Mouse (Mus musculus) kidney, postnatal 0 days (tissue): ENCODE results near the gene Lsm7. TPM values are rescaled to one million over a fixed set of nuclear protein-coding genes. Genes with fewer than 3 reads are reported as not detected.
A peak's percentile ranks its signal among the peaks of the same experiment; 100 is the strongest.

Experiments
- ATAC-seq: fragments of 200-750 bp; cut with Nextera tagmentation; replicated peaks from 2 replicates; pipeline ENCODE4 v1.8.0; 2017; ENCODE audit warnings: low read depth, moderate number of reproducible peaks, moderate TSS enrichment, moderate library complexity; ENCODE audit not compliant: low FRiP score
- DNase-seq: peaks from one replicate; pipeline ENCODE4 v3.0.0-alpha.2; 2016; ENCODE audit warnings: low spot score
- H3K27ac ChIP-seq: fragments of 300-500 bp; sonication (generic); 2 replicates; pipeline ENCODE4 v1.5.1; 2014; ENCODE audit warnings: mild to moderate bottlenecking
- H3K27me3 ChIP-seq: fragments of 300-500 bp; sonication (generic); 2 replicates; pipeline ENCODE4 v1.6.1; 2014; ENCODE audit warnings: low read length, mixed read lengths; ENCODE audit not compliant: insufficient read depth
- H3K36me3 ChIP-seq: fragments of 300-500 bp; sonication (generic); 2 replicates; pipeline ENCODE4 v1.6.1; 2014; ENCODE audit warnings: low read length, mixed read lengths; ENCODE audit not compliant: insufficient read depth
- H3K4me1 ChIP-seq: fragments of 300-500 bp; sonication (generic); replicated peaks from 2 replicates; pipeline ENCODE4 v1.6.1; 2014; ENCODE audit warnings: antibody characterized with exemption, low read length, mixed read lengths; ENCODE audit not compliant: insufficient read depth
- H3K4me2 ChIP-seq: fragments of 300-500 bp; sonication (generic); 2 replicates; pipeline ENCODE4 v1.6.1; 2014; ENCODE audit warnings: mild to moderate bottlenecking, low read length, moderate library complexity, mixed read lengths
- H3K4me3 ChIP-seq: fragments of 300-500 bp; sonication (generic); replicated peaks from 2 replicates; pipeline ENCODE4 v1.5.1; 2014; ENCODE audit warnings: low read depth, low read length
- H3K9ac ChIP-seq: fragments of 300-500 bp; sonication (generic); 2 replicates; pipeline ENCODE4 v1.6.1; 2014; ENCODE audit warnings: low read depth, low read length
- H3K9me3 ChIP-seq: fragments of 300-500 bp; sonication (generic); replicated peaks from 2 replicates; pipeline ENCODE4 v1.6.1; 2016; ENCODE audit warnings: low read length, inconsistent platforms, mixed read lengths
- CTCF ChIP-seq: IDR thresholded peaks from 2 replicates; pipeline ENCODE4 v1.5.1; 2016; ENCODE audit warnings: antibody characterized with exemption, low read depth, mild to moderate bottlenecking, moderate library complexity
- WGBS: fragments of 180-500 bp; shearing (Covaris S2); extraction: QIAGEN DNeasy Blood & Tissue Kit; methylation state at CpG from one replicate; pipeline ENCODE4 v1.1.7; 2014; 5-methylcytosine and 5-hydroxymethylcytosine counted together
- polyA plus RNA-seq: library from polyadenylated mRNA; unstranded; fragments of >200 nt; fragmentation: Nextera tagmentation; extraction: Ambion mirVana; gene quantifications from 2 replicates; pipeline ENCODE4 v1.2.1, GENCODE M21; 2015

Gene Lsm7
- polyA plus RNA-seq, 1 experiment from 2014 or later, result 270 TPM

DNA sequence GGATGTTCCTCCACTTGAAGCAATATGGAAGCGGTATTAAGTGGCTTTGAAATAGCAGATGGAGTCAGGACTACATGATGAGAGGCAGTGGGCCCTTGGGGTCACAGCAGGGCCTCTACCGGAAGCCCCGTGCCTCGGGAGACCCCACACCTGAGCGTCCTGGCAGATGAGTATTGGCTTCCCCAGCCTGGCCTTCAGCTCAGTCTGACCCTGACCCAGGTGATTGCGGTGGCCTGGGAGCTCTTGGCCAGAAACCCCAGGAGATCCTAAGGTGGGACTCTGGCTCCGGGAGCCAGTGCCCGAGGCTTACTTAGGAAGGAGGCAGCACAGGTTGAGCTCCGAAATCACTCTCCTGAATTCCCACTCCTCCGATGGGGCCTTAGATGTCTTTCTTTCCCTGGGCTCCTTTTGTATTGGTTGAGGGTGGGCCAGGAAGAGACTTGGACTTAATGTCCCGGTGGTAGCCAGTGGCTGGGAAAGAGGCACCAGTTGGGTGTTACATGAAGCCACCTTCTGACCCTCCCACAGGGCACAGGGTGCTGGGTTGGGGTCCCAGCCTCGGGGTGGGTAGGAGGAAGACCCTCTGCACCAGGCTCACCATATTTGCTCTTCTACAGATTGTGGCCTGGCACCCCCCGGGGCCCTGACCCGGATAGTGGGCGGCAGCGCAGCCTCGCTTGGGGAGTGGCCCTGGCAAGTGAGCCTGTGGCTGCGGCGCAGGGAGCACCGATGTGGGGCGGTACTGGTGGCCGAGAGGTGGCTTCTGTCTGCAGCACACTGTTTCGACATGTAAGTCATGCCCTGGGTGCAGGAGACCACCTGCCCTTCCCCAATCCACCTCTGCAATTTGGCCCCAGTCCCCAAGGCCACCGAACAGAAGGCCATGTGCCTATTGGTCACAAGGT is 41.8 kb upstream of the Lsm7 start:
- 0 out of 2 replicates have a peak, but pooled peaks cover 3% of the 10 kb centered on the region for H3K36me3 ChIP-seq
- no peak overlapping the region for H3K4me2 ChIP-seq
- no peaks in the 10 kb centered on the region for H3K27me3 ChIP-seq
- H3K4me1 ChIP-seq, result peaks cover 7% of the 10 kb centered on the region; the same call in 1 of the 2 replicates
- no peak overlapping the region for H3K4me3 ChIP-seq
- H3K9me3 ChIP-seq, result no peaks in the 10 kb centered on the region
- H3K9ac ChIP-seq, result no peak overlapping the region
- 69% methylated on average over 24 of the region's 24 CpGs for WGBS
- no peak for TF ChIP-seq CTCF
- DNase-seq (no peak), ATAC-seq (no peak)
- H3K27ac ChIP-seq, result no peak overlapping the region

DNA sequence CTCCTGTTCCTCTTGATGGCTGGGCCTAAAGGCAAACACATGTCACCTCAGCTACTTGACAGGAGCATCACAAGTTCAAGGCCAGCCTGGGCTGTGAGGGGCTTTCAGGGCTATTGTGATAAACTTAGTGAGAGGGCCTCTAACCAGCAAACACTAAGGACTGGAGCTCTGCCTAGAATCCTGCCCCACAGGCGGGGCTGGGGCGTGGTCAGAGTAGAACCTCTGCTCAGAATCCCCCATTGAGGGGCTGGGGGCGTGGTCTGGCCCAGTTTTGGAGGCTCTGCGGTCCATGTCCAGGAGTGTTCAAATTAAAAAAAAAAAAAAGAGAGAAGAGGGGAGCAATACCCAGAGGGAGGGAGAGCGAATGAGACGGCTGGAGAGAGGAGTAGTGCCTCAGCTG is 40.7 kb upstream of the Lsm7 start:
- no peaks in the 10 kb centered on the region for H3K9me3 ChIP-seq
- H3K9ac ChIP-seq, result no peak overlapping the region
- DNase-seq, result no peak
- WGBS, result 83% methylated on average over 6 of the region's 6 CpGs
- H3K4me2 ChIP-seq, result no peak overlapping the region
- no peak overlapping the region for H3K4me3 ChIP-seq
- H3K27ac ChIP-seq, result no peak overlapping the region
- H3K36me3 ChIP-seq, result 0 out of 2 replicates have a peak, but pooled peaks cover 3% of the 10 kb centered on the region
- no peak for TF ChIP-seq CTCF
- H3K4me1 ChIP-seq, result peaks cover 7% of the 10 kb centered on the region; the same call in 1 of the 2 replicates
- no peak for ATAC-seq
- no peaks in the 10 kb centered on the region for H3K27me3 ChIP-seq

DNA sequence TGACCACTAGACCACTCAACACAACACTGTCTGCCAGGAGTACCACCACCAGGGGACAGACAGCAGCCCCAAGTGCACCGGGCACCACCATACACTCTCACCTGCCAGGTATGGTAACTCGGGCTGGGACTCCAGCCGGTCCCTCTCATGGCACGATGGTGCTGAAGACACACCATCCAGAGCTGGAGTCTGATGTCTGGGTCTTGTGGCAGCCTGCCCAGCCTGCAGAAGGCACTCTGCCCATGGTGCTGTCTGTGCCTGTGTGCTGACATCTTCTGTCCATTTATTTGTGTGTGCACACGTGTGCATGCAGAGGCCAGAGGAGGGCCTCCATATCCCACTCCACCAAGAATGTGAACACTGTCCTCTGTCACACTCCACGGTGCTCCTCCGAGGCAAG is 40.1 kb upstream of the Lsm7 start:
- Histone ChIP-seq H3K27ac (no peak overlapping the region), H3K4me3 (no peak overlapping the region), H3K9me3 (no peaks in the 10 kb centered on the region), H3K36me3 (0 out of 2 replicates have a peak, but pooled peaks cover 3% of the 10 kb centered on the region), H3K4me2 (no peak overlapping the region), H3K4me1 (peaks cover 7% of the 10 kb centered on the region; the same call in 1 of the 2 replicates), H3K27me3 (no peaks in the 10 kb centered on the region), H3K9ac (no peak overlapping the region)
- no peak for ATAC-seq
- TF ChIP-seq CTCF, result no peak
- 84% methylated on average over 7 of the region's 7 CpGs for WGBS
- no peak for DNase-seq

DNA sequence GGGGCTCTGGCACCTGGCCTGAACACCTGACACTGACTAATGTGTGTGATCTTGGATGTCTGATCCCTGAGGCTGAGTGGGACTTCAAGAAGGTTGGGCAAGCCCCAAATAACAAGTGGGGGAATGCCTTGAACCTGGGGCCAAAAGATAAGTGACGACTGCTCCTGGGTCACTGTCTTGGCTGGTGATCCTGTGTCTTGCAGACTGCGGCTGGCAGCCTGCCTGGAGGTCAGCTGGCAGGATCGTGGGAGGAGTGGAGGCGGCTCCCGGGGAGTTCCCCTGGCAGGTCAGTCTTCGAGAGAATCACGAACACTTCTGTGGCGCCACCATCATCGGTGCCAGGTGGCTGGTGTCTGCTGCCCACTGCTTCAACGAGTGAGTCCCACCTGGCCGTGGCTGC is 32.2 kb upstream of the Lsm7 start:
- no peak for ATAC-seq
- Histone ChIP-seq H3K27me3 (no peaks in the 10 kb centered on the region), H3K9me3 (no peaks in the 10 kb centered on the region), H3K4me2 (no peak overlapping the region), H3K4me1 (no peaks in the 10 kb centered on the region), H3K27ac (no peak overlapping the region), H3K9ac (no peak overlapping the region), H3K36me3 (no peaks in the 10 kb centered on the region), H3K4me3 (no peak overlapping the region)
- no peak for DNase-seq
- WGBS, result 35% methylated on average over 11 of the region's 11 CpGs
- TF ChIP-seq CTCF, result no peak

DNA sequence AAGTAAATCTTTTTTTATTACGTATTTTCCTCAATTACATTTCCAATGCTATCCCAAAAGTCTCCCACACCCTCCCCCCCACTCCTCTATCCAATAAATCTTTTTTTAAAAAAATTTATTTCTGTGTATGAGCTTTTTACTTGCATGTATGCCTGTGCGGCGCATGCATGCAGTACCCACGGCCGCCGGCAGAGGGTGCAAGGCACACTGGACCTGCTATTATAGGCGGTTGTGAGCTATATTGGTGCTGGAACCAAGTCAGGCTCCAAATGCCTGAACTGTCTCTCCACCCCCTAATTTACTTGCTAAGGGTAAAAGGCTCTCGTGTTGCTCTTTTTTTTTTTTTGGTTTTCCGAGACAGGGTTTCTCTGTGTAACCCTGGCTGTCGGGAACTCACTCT is 26.3 kb upstream of the Lsm7 start:
- Histone ChIP-seq H3K4me2 (no peak overlapping the region), H3K27me3 (no peaks in the 10 kb centered on the region), H3K4me3 (no peak overlapping the region), H3K9ac (no peak overlapping the region), H3K36me3 (no peaks in the 10 kb centered on the region), H3K4me1 (no peaks in the 10 kb centered on the region), H3K9me3 (no peaks in the 10 kb centered on the region), H3K27ac (no peak overlapping the region)
- ATAC-seq (no peak), DNase-seq (peak; percentile 44)
- 24% methylated on average over 10 of the region's 10 CpGs for WGBS
- TF ChIP-seq CTCF, result peak; percentile 78

DNA sequence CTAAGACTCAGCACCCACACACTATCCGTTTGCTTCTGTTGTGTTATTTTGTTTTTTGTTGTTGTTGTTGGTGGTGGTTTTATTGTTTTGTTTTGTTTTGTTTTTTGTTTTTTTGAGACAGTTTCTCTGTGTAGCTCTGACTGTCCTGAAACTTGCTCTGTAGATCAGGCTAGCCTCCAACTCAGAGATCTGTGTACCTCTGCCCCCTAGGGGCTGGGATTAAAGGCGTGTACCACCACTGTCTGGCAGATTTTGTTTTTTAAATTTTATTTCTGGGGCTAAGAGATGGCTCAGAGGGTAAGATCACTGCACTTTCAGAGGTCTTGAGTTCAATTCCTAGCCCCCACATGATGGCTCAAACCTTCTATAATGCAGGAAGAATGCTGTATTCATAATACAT is 25.9 kb upstream of the Lsm7 start:
- no peak overlapping the region for H3K4me2 ChIP-seq
- DNase-seq (no peak), ATAC-seq (no peak)
- no peaks in the 10 kb centered on the region for H3K4me1 ChIP-seq
- WGBS, result 74% methylated on average over 2 of the region's 2 CpGs
- TF ChIP-seq CTCF, result no peak
- H3K36me3 ChIP-seq, result no peaks in the 10 kb centered on the region
- no peak overlapping the region for H3K27ac ChIP-seq
- no peaks in the 10 kb centered on the region for H3K9me3 ChIP-seq
- no peak overlapping the region for H3K9ac ChIP-seq
- no peaks in the 10 kb centered on the region for H3K27me3 ChIP-seq
- H3K4me3 ChIP-seq, result no peak overlapping the region
